Mouse (Mus musculus) MEL (cell line): ENCODE measurements around the gene Pcx. TPM values are rescaled to one million over a fixed set of nuclear protein-coding genes. Genes with fewer than 3 reads are reported as not detected.

ENCODE experiments used
- DNase-seq: peaks from one replicate; pipeline ENCODE4 v3.0.0; 2011; ENCODE audit warnings: low read depth, low spot score
- H3K27ac ChIP-seq: 2 replicates; pipeline ENCODE4 v1.5.1; 2012; ENCODE audit warnings: low read depth, mild to moderate bottlenecking, control low read depth, low read length, moderate library complexity; ENCODE audit not compliant: control insufficient read depth
- H3K27me3 ChIP-seq, 2 experiments: fragments of 150-350 bp in 1 of 2; sonication (generic) in 1 of 2; 2 replicates each; pipeline ENCODE4 v1.6.1; 2012; ENCODE audit warnings: low read length in 2 of 2, mild to moderate bottlenecking in 2 of 2, improper control_type of control experiment in 1 of 2, moderate library complexity in 1 of 2; ENCODE audit not compliant: insufficient read depth in 2 of 2, control insufficient read depth in 1 of 2
- H3K36me3 ChIP-seq, 2 experiments: 2 replicates each; pipeline ENCODE4 v1.6.1; 2012 to 2014; ENCODE audit warnings: low read length in 2 of 2, improper control_type of control experiment in 1 of 2, inconsistent platforms in 1 of 2, mild to moderate bottlenecking in 1 of 2; ENCODE audit not compliant: insufficient read depth in 2 of 2, control insufficient read depth in 1 of 2
- H3K4me1 ChIP-seq, 2 experiments: fragments of 150-350 bp in 1 of 2; sonication (generic) in 1 of 2; 2 replicates each; pipeline ENCODE4 v1.6.1; 2012; ENCODE audit warnings: low read length in 2 of 2, improper control_type of control experiment in 1 of 2, mild to moderate bottlenecking in 1 of 2; ENCODE audit not compliant: insufficient read depth in 2 of 2, control insufficient read depth in 1 of 2
- H3K4me3 ChIP-seq, 2 experiments: fragments of 150-350 bp in 1 of 2; sonication (generic) in 1 of 2; 2 replicates each; pipeline ENCODE4 v1.5.1; 2012; ENCODE audit warnings: low read depth in 2 of 2, low read length in 2 of 2, mild to moderate bottlenecking in 2 of 2, moderate library complexity in 2 of 2, control low read depth in 1 of 2, improper control_type of control experiment in 1 of 2; ENCODE audit not compliant: control insufficient read depth in 1 of 2, insufficient read depth in 1 of 2
- H3K79me2 ChIP-seq: 2 replicates; pipeline ENCODE4 v1.6.1; 2012; ENCODE audit warnings: mild to moderate bottlenecking, low read length, moderate library complexity; ENCODE audit not compliant: control insufficient read depth, poor library complexity, insufficient read depth
- H3K9ac ChIP-seq: 2 replicates; pipeline ENCODE4 v1.6.1; 2012; ENCODE audit warnings: low read depth, mild to moderate bottlenecking, control low read depth, low read length, moderate library complexity; ENCODE audit not compliant: control insufficient read depth, poor library complexity, severe bottlenecking
- H3K9me3 ChIP-seq: fragments of 150-350 bp; sonication (generic); replicated peaks from 2 replicates; pipeline ENCODE4 v1.6.1; 2012; ENCODE audit warnings: mild to moderate bottlenecking, low read length, improper control_type of control experiment, moderate library complexity; ENCODE audit not compliant: insufficient read depth
- BHLHE40 ChIP-seq: IDR thresholded peaks from 2 replicates; pipeline ENCODE4 v1.6.1; 2012; ENCODE audit warnings: low read depth, mild to moderate bottlenecking, inconsistent platforms, low read length, improper control_type of control experiment, borderline replicate concordance
- CHD2 ChIP-seq: IDR thresholded peaks from 2 replicates; pipeline ENCODE4 v1.6.1; 2011; ENCODE audit warnings: low read length, improper control_type of control experiment
- CTCF ChIP-seq, 3 experiments: IDR thresholded peaks in 2 of 3; conservative IDR thresholded peaks in 1 of 3; 2 replicates each; pipeline ENCODE4 v1.5.1; 2011 to 2012; ENCODE audit warnings: low read length in 3 of 3, low read depth in 2 of 3, mild to moderate bottlenecking in 2 of 3, improper control_type of control experiment in 1 of 3, inconsistent platforms in 1 of 3, mixed read lengths in 1 of 3, moderate library complexity in 1 of 3; ENCODE audit not compliant: control insufficient read depth in 1 of 3, insufficient read depth in 1 of 3, poor library complexity in 1 of 3, severe bottlenecking in 1 of 3
- E2F4 ChIP-seq: IDR thresholded peaks from 2 replicates; pipeline ENCODE4 v1.6.1; 2011; ENCODE audit warnings: low read depth, low read length, improper control_type of control experiment, borderline replicate concordance
- ELF1 ChIP-seq: IDR thresholded peaks from 2 replicates; pipeline ENCODE4 v1.6.1; 2014; ENCODE audit warnings: low read depth, mild to moderate bottlenecking, inconsistent platforms, low read length, improper control_type of control experiment, moderate library complexity
- EP300 ChIP-seq, 2 experiments: IDR thresholded peaks; 2 replicates each; pipeline ENCODE4 v1.6.1; 2011; ENCODE audit warnings: improper control_type of control experiment in 2 of 2, low read length in 2 of 2, low read depth in 1 of 2, mild to moderate bottlenecking in 1 of 2
- ETS1 ChIP-seq: IDR thresholded peaks from 2 replicates; pipeline ENCODE4 v1.6.1; 2012; ENCODE audit warnings: low read depth, mild to moderate bottlenecking, inconsistent platforms, low read length, improper control_type of control experiment, moderate library complexity
- GATA1 ChIP-seq: IDR thresholded peaks from 2 replicates; pipeline ENCODE4 v1.6.1; 2011; ENCODE audit warnings: low read depth, low read length, improper control_type of control experiment
- MAX ChIP-seq: IDR thresholded peaks from 2 replicates; pipeline ENCODE4 v1.6.1; 2011; ENCODE audit warnings: low read length, improper control_type of control experiment
- MAZ ChIP-seq: IDR thresholded peaks from 2 replicates; pipeline ENCODE4 v1.6.1; 2012; ENCODE audit warnings: low read depth, mild to moderate bottlenecking, inconsistent platforms, low read length, improper control_type of control experiment
- MXI1 ChIP-seq: IDR thresholded peaks from 2 replicates; pipeline ENCODE4 v1.6.1; 2011; ENCODE audit warnings: mild to moderate bottlenecking, low read depth, low read length, improper control_type of control experiment
- NELFE ChIP-seq: IDR thresholded peaks from 2 replicates; pipeline ENCODE4 v1.6.1; 2011; ENCODE audit warnings: low read depth, low read length, improper control_type of control experiment
- NRF1 ChIP-seq: IDR thresholded peaks from 2 replicates; pipeline ENCODE4 v1.6.1; 2014; ENCODE audit warnings: low read depth, mild to moderate bottlenecking, inconsistent platforms, low read length, improper control_type of control experiment, moderate library complexity; ENCODE audit not compliant: poor library complexity, insufficient read depth, severe bottlenecking
- POLR2A ChIP-seq, 2 experiments: IDR thresholded peaks; 2 replicates each; pipeline ENCODE4 v1.6.1; 2011 to 2012; ENCODE audit warnings: low read length in 2 of 2, mild to moderate bottlenecking in 2 of 2, control low read depth in 1 of 2, improper control_type of control experiment in 1 of 2, low read depth in 1 of 2, moderate library complexity in 1 of 2; ENCODE audit not compliant: control insufficient read depth in 1 of 2, insufficient read depth in 1 of 2, poor library complexity in 1 of 2
- POLR2AphosphoS2 ChIP-seq: IDR thresholded peaks from 2 replicates; pipeline ENCODE4 v1.6.1; 2011; ENCODE audit warnings: low read length, improper control_type of control experiment
- RAD21 ChIP-seq: IDR thresholded peaks from 2 replicates; pipeline ENCODE4 v1.6.1; 2011; ENCODE audit warnings: mild to moderate bottlenecking, low read depth, low read length, improper control_type of control experiment
- RCOR1 ChIP-seq: IDR thresholded peaks from 2 replicates; pipeline ENCODE4 v1.6.1; 2012; ENCODE audit warnings: low read depth, mild to moderate bottlenecking, inconsistent platforms, low read length, improper control_type of control experiment
- SIN3A ChIP-seq: IDR thresholded peaks from 2 replicates; pipeline ENCODE4 v1.6.1; 2012; ENCODE audit warnings: low read length, improper control_type of control experiment, inconsistent platforms
- SMC3 ChIP-seq: IDR thresholded peaks from 2 replicates; pipeline ENCODE4 v1.6.1; 2011; ENCODE audit warnings: low read depth, low read length, improper control_type of control experiment
- TBP ChIP-seq: IDR thresholded peaks from 2 replicates; pipeline ENCODE4 v1.8.0; 2011; ENCODE audit warnings: low read depth, low read length, improper control_type of control experiment
- TCF12 ChIP-seq: IDR thresholded peaks from 2 replicates; pipeline ENCODE4 v1.6.1; 2014; ENCODE audit warnings: low read depth, mild to moderate bottlenecking, inconsistent platforms, low read length, improper control_type of control experiment, moderate library complexity
- UBTF ChIP-seq: IDR thresholded peaks from 2 replicates; pipeline ENCODE4 v1.6.1; 2012; ENCODE audit warnings: low read depth, mild to moderate bottlenecking, inconsistent platforms, low read length, improper control_type of control experiment, moderate library complexity, borderline replicate concordance; ENCODE audit not compliant: insufficient read depth
- USF2 ChIP-seq, 2 experiments: IDR thresholded peaks; 2 replicates each; pipeline ENCODE4 v1.6.1; 2011 to 2012; ENCODE audit warnings: improper control_type of control experiment in 2 of 2, low read length in 2 of 2, borderline replicate concordance in 1 of 2, inconsistent platforms in 1 of 2, low read depth in 1 of 2, mild to moderate bottlenecking in 1 of 2; ENCODE audit not compliant: insufficient read depth in 1 of 2
- ZC3H11A ChIP-seq: IDR thresholded peaks from 2 replicates; pipeline ENCODE4 v1.6.1; 2012; ENCODE audit warnings: low read depth, mild to moderate bottlenecking, inconsistent platforms, low read length, improper control_type of control experiment
- ZKSCAN1 ChIP-seq: IDR thresholded peaks from 2 replicates; pipeline ENCODE4 v1.6.1; 2012; ENCODE audit warnings: low read depth, mild to moderate bottlenecking, inconsistent platforms, low read length, improper control_type of control experiment, moderate library complexity
- ZNF384 ChIP-seq: IDR thresholded peaks from 2 replicates; pipeline ENCODE4 v1.6.1; 2012; ENCODE audit warnings: low read depth, mild to moderate bottlenecking, inconsistent platforms, low read length, improper control_type of control experiment
- polyA plus RNA-seq, 2 experiments: library from polyadenylated mRNA; stranded (reverse) in 1 of 2; unstranded in 1 of 2; fragments of >175 nt in 1 of 2; fragments of >200 nt in 1 of 2; gene quantifications; 2 replicates each; pipeline versions ENCODE4 v1.2.1 to v1.2.4; 2012; ENCODE audit warnings: low replicate concordance in 2 of 2, low read depth in 1 of 2; ENCODE audit not compliant: insufficient read length in 2 of 2, insufficient read depth in 1 of 2, missing spikeins in 1 of 2
- total RNA-seq: library from RNA; depleted of rRNA; stranded (reverse); fragments of 300-350 nt; gene quantifications from 2 replicates; pipeline ENCODE4 v1.2.3, GENCODE M21; 2012

The Pcx gene
- total and polyA plus RNA-seq, 3 experiments = 7.2 to 7.9 TPM; not detected in 1

DNA sequence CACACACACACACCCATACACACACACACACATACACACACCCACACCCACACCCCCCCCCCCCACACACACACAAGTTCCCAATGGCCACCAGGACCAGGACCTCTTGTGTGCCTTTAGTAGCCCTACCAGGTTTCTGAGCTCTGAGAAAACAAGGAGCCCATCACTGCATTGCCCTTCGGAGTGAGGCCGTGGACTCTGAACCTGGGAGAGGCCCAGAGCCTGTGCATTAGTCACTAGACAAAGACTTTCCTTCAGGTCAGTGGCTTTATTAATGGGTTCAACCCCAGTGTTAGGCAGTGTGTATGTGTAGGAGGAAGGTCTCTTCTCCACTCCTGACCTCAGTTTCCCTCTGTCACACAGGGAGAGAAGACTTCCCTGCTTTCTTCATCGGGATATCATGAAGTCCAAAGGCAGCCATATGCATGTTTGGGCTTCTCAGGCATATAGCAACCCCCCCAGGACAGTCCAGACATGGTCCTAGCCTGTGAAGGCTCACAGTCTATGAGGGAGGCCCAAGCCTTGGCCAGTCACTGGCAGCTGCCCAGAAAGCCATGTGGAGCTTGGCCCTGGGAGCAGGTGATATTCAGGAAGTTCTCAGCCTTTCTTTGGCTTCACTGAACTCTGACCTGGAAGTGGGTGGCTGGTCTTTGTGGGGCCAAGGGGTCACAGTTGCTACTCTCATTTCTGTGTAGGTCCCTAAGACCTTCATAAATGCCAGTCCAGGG lies 13.6 kb upstream of the Pcx start:
- no peak for TF ChIP-seq NRF1
- no peak for TF ChIP-seq ZNF384
- no peak for TF ChIP-seq POLR2AphosphoS2
- TF ChIP-seq UBTF = no peak
- no peak for TF ChIP-seq MXI1
- TF ChIP-seq ETS1 = no peak
- no peak for TF ChIP-seq POLR2A (IDR thresholded peaks at IDR 0.05; ENCODE audit: control insufficient read depth in 1 of 2, insufficient read depth in 1 of 2, low read depth in 1 of 2, low read length in 2 of 2, poor library complexity in 1 of 2)
- no peak for TF ChIP-seq NELFE
- TF ChIP-seq TBP = no peak
- TF ChIP-seq E2F4 = no peak
- no peak for TF ChIP-seq USF2 (IDR thresholded peaks at IDR 0.05; ENCODE audit: borderline replicate concordance in 1 of 2, insufficient read depth in 1 of 2, low read depth in 1 of 2, low read length in 2 of 2)
- no peak for TF ChIP-seq GATA1
- TF ChIP-seq, all 39 proteins: peak for 0
- Histone ChIP-seq H3K4me3 (no peak overlapping the region), H3K4me1 (no peaks in the 10 kb centered on the region), H3K36me3 (no peaks in the 10 kb centered on the region), H3K79me2 (no peaks in the 10 kb centered on the region), H3K9ac (no peak overlapping the region), H3K27ac (no peak overlapping the region), H3K27me3 (no peaks in the 10 kb centered on the region; a peak in 1 of 4 replicates), H3K9me3 (no peaks in the 10 kb centered on the region)
- DNase-seq = no peak

DNA sequence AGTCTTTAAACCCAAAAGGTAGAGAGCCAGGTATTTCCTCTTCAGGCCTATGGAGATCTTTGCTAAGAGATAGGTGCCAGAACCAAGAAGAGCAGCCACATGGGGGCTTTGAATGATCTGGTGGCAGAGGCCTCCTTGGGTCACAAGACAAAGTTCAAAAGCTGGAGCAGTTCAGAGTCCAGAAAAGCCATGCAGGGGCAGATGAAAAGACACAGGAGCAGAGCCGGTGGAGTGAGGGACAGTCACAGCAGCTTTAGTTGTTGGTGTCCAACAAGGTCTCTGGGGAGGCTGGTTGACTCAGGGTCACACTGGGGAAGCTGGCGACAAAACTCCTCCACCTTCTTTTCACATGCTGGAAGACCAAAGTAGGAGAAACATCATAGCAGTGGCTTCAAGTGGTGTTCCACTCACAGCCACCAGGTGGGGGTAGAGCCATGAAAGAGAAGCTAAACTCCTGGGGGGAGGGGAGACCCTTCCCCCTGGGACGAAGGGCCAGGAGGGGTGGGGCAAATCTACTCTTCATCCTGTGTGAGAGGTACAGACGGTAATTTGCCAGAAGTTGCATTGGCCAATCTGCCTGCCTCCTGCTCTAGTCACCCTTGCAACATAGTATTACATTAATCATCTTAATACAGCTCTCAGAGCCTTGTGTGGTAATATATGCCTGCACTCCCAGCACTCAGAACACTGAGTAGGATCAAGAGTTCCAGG lies 12.9 kb upstream of the Pcx start:
- Histone ChIP-seq H3K27ac (no peak overlapping the region), H3K9ac (no peak overlapping the region), H3K79me2 (no peaks in the 10 kb centered on the region), H3K4me1 (no peaks in the 10 kb centered on the region), H3K36me3 (no peaks in the 10 kb centered on the region), H3K9me3 (no peaks in the 10 kb centered on the region), H3K27me3 (no peaks in the 10 kb centered on the region), H3K4me3 (no peak overlapping the region)
- DNase-seq = peak; percentile 72
- TF ChIP-seq ZC3H11A (peak; percentile 92), SIN3A (peak; percentile 65; the same call in 1 of the 2 replicates), GATA1 (no peak), ZNF384 (0 out of 2 replicates have a peak, but pooled peaks have one; percentile 31), CTCF (IDR thresholded peaks at IDR 0.05 in 2 of 3, conservative IDR thresholded peaks at IDR 0.05 in 1 of 3; ENCODE audit: control insufficient read depth in 1 of 3, insufficient read depth in 1 of 3, low read depth in 2 of 3, low read length in 3 of 3, poor library complexity in 1 of 3, severe bottlenecking in 1 of 3) (peak; percentile 83 to 97 (median 91)), MAZ (peak; percentile 70; the same call in 1 of the 2 replicates), EP300 (IDR thresholded peaks at IDR 0.05; ENCODE audit: low read depth in 1 of 2, low read length in 2 of 2) (no peak), POLR2AphosphoS2 (no peak), UBTF (no peak), BHLHE40 (peak; percentile 53; the same call in 1 of the 2 replicates), RCOR1 (no peak), ELF1 (no peak), CHD2 (peak; percentile 69; the same call in 1 of the 2 replicates), MXI1 (no peak), TCF12 (no peak), NELFE (no peak), RAD21 (peak; percentile 98), POLR2A (IDR thresholded peaks at IDR 0.05; ENCODE audit: control insufficient read depth in 1 of 2, insufficient read depth in 1 of 2, low read depth in 1 of 2, low read length in 2 of 2, poor library complexity in 1 of 2) (no peak), SMC3 (peak; percentile 97), ZKSCAN1 (no peak), MAX (no peak)
